8 mouse cellular contexts compared by ENCODE assay signal in genomic region chr2:5894843-5895570, GRCm38 (mm10). TPM values are rescaled to one million over a fixed set of nuclear protein-coding genes. Genes with fewer than 3 reads are reported as not detected.
DNase-seq lines count a peak whose midpoint lies in the region; ATAC-seq lines count a peak whose summit lies in the region.

Gene Sec61a2, minus strand, starts transcription at chr2:5895432.

- DNase-seq in NIH3T3 (ENCODE audit: low read depth): peak; percentile 99
- peak; percentile 100 for DNase-seq in cerebellum, postnatal 10 days
- DNase-seq in frontal cortex, postnatal 10 days (ENCODE audit: low spot score in 2 of 2): peak; percentile 95 to 98
- DNase-seq in layer of hippocampus, postnatal 14 days (ENCODE audit: low spot score in 2 of 2): peak; percentile 99
- DNase-seq in lung, postnatal 14 days: peak; percentile 100
- DNase-seq in retina, adult 2 months (ENCODE audit: low read depth, low spot score): peak; percentile 94
- peak; percentile 91 to 93 for DNase-seq in thymus, postnatal 36 days

- H3K4me2 ChIP-seq in hindbrain, embryonic 12.5 days (replicated peaks): peak within 1 kb of the TSS; percentile 61

- peak within 1 kb of the TSS; percentile 77 for H3K27ac ChIP-seq in hindbrain, embryonic 12.5 days

- H3K27me3 ChIP-seq in hindbrain, embryonic 12.5 days: no peaks in the 10 kb centered on the region

- ATAC-seq in hindbrain, embryonic 12.5 days (ENCODE audit: low FRiP score): peak; percentile 100

- H3K4me3 ChIP-seq in hindbrain, embryonic 12.5 days: peak within 1 kb of the TSS; percentile 70

- peaks cover 27% of the 10 kb centered on the region for H3K36me3 ChIP-seq in hindbrain, embryonic 12.5 days

- under 1% methylated on average over 62 of the region's 62 CpGs for WGBS in hindbrain, embryonic 12.5 days

- H3K9me3 ChIP-seq in hindbrain, embryonic 12.5 days (replicated peaks): no peaks in the 10 kb centered on the region

- H3K9ac ChIP-seq in hindbrain, embryonic 12.5 days: peak within 1 kb of the TSS; percentile 90

- H3K4me1 ChIP-seq in hindbrain, embryonic 12.5 days: peaks cover 9% of the 10 kb centered on the region

RNA-seq across cellular contexts. Expression of gene Sec61a2, which starts in this region (rescaled TPM):
- polyA plus RNA-seq in hindbrain, embryonic 12.5 days (2016; fragmentation: Nextera tagmentation; extraction: Ambion mirVana): 89.2 and 91.2 TPM in 2 replicates
- 100 to 1,000 TPM; 102 to 114 TPM for total RNA-seq in layer of hippocampus, postnatal 14 days (2021)

Comparison
In these comparisons a context has a peak if more than half of its experiments do, and no peak if none do; other contexts are left out.
1. Peak in every context shown above with its lines: DNase-seq, ATAC-seq, H3K4me3 ChIP-seq and H3K27ac ChIP-seq.